Mouse (Mus musculus) adrenal gland, postnatal 4 days (tissue): ENCODE data around the gene Mex3a. TPM values are rescaled to one million over a fixed set of nuclear protein-coding genes. Genes with fewer than 3 reads are reported as not detected.

Experiments
- DNase-seq, 2 experiments: peaks; one replicate each; pipeline ENCODE4 v3.0.0; 2021 to 2022; ENCODE audit warnings: low spot score in 2 of 2, mixed read lengths in 2 of 2
- total RNA-seq, 2 experiments: library from RNA; stranded (reverse); gene quantifications; 2 replicates each; pipeline ENCODE4 v1.2.3; 2021

The Mex3a gene
- total RNA-seq, 2 experiments from 2014 or later: 11.2 to 16.1 TPM

GRCm38 (mm10) chr3:88543174-88543573 is 11.0 kb downstream of the Mex3a start:
- no peak for DNase-seq

- DNase-seq: no peak
These were observed 11.6 kb downstream of the Mex3a start for GRCm38 (mm10) chr3:88543651-88544410.

- DNase-seq: no peak
These were observed 12.3 kb downstream of the Mex3a start for GRCm38 (mm10) chr3:88544514-88544913.

- no peak for DNase-seq
These were observed 12.9 kb downstream of the Mex3a start for GRCm38 (mm10) chr3:88544955-88545591.

- DNase-seq: no peak
These were observed 14.7 kb downstream of the Mex3a start for GRCm38 (mm10) chr3:88546674-88547418.

- DNase-seq: no peak
These were observed 16.2 kb downstream of the Mex3a start, which contains the start of gene Rab25 for GRCm38 (mm10) chr3:88548180-88548917. Gene Rab25 (minus strand): TSS chr3:88548300.

- DNase-seq: no peak
These were observed 19.4 kb downstream of the Mex3a start for GRCm38 (mm10) chr3:88551586-88551985.

- no peak for DNase-seq
These were observed 20.0 kb downstream of the Mex3a start for GRCm38 (mm10) chr3:88552082-88552645.

GRCm38 (mm10) chr3:88552676-88553524 is 20.7 kb downstream of the Mex3a start, which contains the start of gene Lamtor2:
Gene Lamtor2 (minus strand): TSS chr3:88553074.
- DNase-seq: peak; percentile 76 to 93

- peak; percentile 85 to 95 for DNase-seq
These were observed 21.3 kb downstream of the Mex3a start, which contains the start of gene Ubqln4 for GRCm38 (mm10) chr3:88553525-88553879. Gene Ubqln4 (plus strand): TSS chr3:88553758.

- DNase-seq: no peak
These were observed 21.8 kb downstream of the Mex3a start for GRCm38 (mm10) chr3:88553880-88554586.

GRCm38 (mm10) chr3:88555069-88555605 is 22.9 kb downstream of the Mex3a start:
- no peak for DNase-seq

GRCm38 (mm10) chr3:88555731-88556130 is 23.5 kb downstream of the Mex3a start:
- DNase-seq: no peak

- DNase-seq: no peak
These were observed 24.4 kb downstream of the Mex3a start for GRCm38 (mm10) chr3:88556616-88557015.

- DNase-seq: no peak
These were observed 27.4 kb downstream of the Mex3a start for GRCm38 (mm10) chr3:88559596-88559995.

GRCm38 (mm10) chr3:88561989-88562388 is 29.8 kb downstream of the Mex3a start:
- DNase-seq: no peak

GRCm38 (mm10) chr3:88563442-88563841 is 31.2 kb downstream of the Mex3a start:
- no peak for DNase-seq

- DNase-seq: no peak
These were observed 31.8 kb downstream of the Mex3a start for GRCm38 (mm10) chr3:88563966-88564365.

- DNase-seq: no peak
These were observed 33.9 kb downstream of the Mex3a start for GRCm38 (mm10) chr3:88566116-88566515.
